Mouse (Mus musculus): ENCODE measurements around the gene Camsap2.

GRCm38 (mm10) chr1:136293961-136294360 is 51.9 kb downstream of the Camsap2 start:
- no peak for TF ChIP-seq CTCF (IDR thresholded peaks at IDR 0.05; ENCODE audit: control insufficient read depth, insufficient read depth, insufficient replicate concordance, low read depth, low read length)
- no peak for TF ChIP-seq POLR2A (IDR thresholded peaks at IDR 0.05; ENCODE audit: control insufficient read depth, low read depth, low read length)

Measured in testis, adult 2 months (tissue).